Mouse (Mus musculus): Measurements from ENCODE around the gene Ncoa7.

Gene Ncoa7

GRCm38 (mm10) chr10:30587037-30587436, 216.1 kb downstream of the Ncoa7 start:
- DNase-seq (ENCODE audit: low read depth, low spot score): no peak

- no peak for DNase-seq (ENCODE audit: low read depth, low spot score)
These were observed 217.4 kb downstream of the Ncoa7 start for GRCm38 (mm10) chr10:30585691-30586090.

Data from skeletal muscle tissue, adult 2 months (tissue).